Mouse (Mus musculus) midbrain, embryonic 13.5 days (tissue): ENCODE data around the gene 1700049E17Rik1. TPM values are rescaled to one million over a fixed set of nuclear protein-coding genes. Genes with fewer than 3 reads are reported as not detected.
"Not testable (repeated sequence)": the region's sequence is repeated elsewhere in the genome, so short reads cannot be mapped to it uniquely, and the experiment has no call there.

ENCODE experiments used
- ATAC-seq: fragments of 200-750 bp; cut with Nextera tagmentation; 2 replicates; pipeline ENCODE4 v1.8.0; 2017; ENCODE audit warnings: mild to moderate bottlenecking, moderate TSS enrichment, moderate library complexity
- H3K27ac ChIP-seq: fragments of 300-500 bp; sonication (generic); 2 replicates; pipeline ENCODE4 v1.5.1; 2015; ENCODE audit warnings: inconsistent platforms, mild to moderate bottlenecking, moderate library complexity
- H3K27me3 ChIP-seq: fragments of 300-500 bp; sonication (generic); 2 replicates; pipeline ENCODE4 v1.6.1; 2015; ENCODE audit warnings: mild to moderate bottlenecking, inconsistent platforms
- H3K36me3 ChIP-seq: fragments of 300-500 bp; sonication (generic); 2 replicates; pipeline ENCODE4 v1.6.1; 2015; ENCODE audit warnings: mild to moderate bottlenecking, inconsistent platforms
- H3K4me1 ChIP-seq: fragments of 300-500 bp; sonication (generic); replicated peaks from 2 replicates; pipeline ENCODE4 v1.6.1; 2015; ENCODE audit warnings: inconsistent platforms
- H3K4me2 ChIP-seq: fragments of 300-500 bp; sonication (generic); replicated peaks from 2 replicates; pipeline ENCODE4 v1.6.1; 2015; ENCODE audit warnings: moderate library complexity, mild to moderate bottlenecking, inconsistent platforms
- H3K4me3 ChIP-seq: fragments of 300-500 bp; sonication (generic); replicated peaks from 2 replicates; pipeline ENCODE4 v1.5.1; 2015; ENCODE audit warnings: mild to moderate bottlenecking, inconsistent platforms
- H3K9ac ChIP-seq: fragments of 300-500 bp; sonication (generic); replicated peaks from 2 replicates; pipeline ENCODE4 v1.6.1; 2015; ENCODE audit warnings: mild to moderate bottlenecking, inconsistent platforms
- H3K9me3 ChIP-seq: fragments of 300-500 bp; sonication (generic); 2 replicates; pipeline ENCODE4 v1.6.1; 2016; ENCODE audit warnings: mild to moderate bottlenecking, inconsistent platforms
- WGBS: fragments of 180-500 bp; shearing (Covaris S2); methylation state at CpG from one replicate; pipeline ENCODE4 v1.1.7; 2015; 5-methylcytosine and 5-hydroxymethylcytosine counted together
- polyA plus RNA-seq: library from polyadenylated mRNA; unstranded; fragments of >200 nt; fragmentation: Nextera tagmentation; extraction: Ambion mirVana; gene quantifications from 2 replicates; pipeline ENCODE4 v1.2.1, GENCODE M21; 2015

1700049E17Rik1 gene
- polyA plus RNA-seq = not detected in 2 replicates

DNA sequence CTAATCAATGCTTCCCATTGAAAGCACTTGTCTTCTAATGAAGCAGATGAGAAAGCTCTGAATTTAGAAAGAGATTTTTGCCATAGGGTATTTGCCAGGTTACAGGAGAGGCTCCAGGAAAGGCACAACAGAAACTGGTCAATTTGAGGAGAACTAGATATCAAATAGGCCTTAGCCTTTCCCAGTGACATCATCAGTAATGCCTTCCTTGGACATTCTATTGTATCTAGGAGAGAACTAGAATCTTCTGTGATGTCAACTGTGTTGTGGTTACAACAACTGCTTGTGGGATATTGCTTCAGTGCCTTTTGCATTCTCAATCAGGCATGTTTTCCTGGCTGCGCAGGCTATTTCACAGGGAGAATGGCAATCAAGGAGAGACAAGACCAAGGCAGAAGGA is at the start of gene 1700049E17Rik1:
Gene 1700049E17Rik1 (plus strand): TSS at position 301 of the 400 bp plus-strand sequence.
- no CpG with 5 or more reads among the region's 1 CpGs for WGBS
- H3K9me3 ChIP-seq, H3K4me2 ChIP-seq, H3K4me3 ChIP-seq, H3K27ac ChIP-seq, H3K9ac ChIP-seq, H3K27me3 ChIP-seq, H3K36me3 ChIP-seq, H3K4me1 ChIP-seq, ATAC-seq: not testable (repeated sequence)

GRCm38 (mm10) chr14:41907190-41907589 is 17.6 kb upstream of the 1700049E17Rik1 start, which contains the start of gene Gm7980:
Gene Gm7980 (minus strand): TSS chr14:41907290.
- not testable (repeated sequence) for H3K27ac ChIP-seq, H3K4me1 ChIP-seq, H3K9me3 ChIP-seq, H3K4me3 ChIP-seq, ATAC-seq, H3K27me3 ChIP-seq, H3K9ac ChIP-seq, H3K36me3 ChIP-seq, H3K4me2 ChIP-seq
- WGBS = no CpG with 5 or more reads among the region's 2 CpGs

- not testable (repeated sequence) for H3K36me3 ChIP-seq, H3K9me3 ChIP-seq, H3K9ac ChIP-seq, H3K4me1 ChIP-seq, ATAC-seq, H3K27ac ChIP-seq, H3K4me3 ChIP-seq, H3K4me2 ChIP-seq, H3K27me3 ChIP-seq
- WGBS = 58% methylated on average over 2 of the region's 2 CpGs
Observed at GRCm38 (mm10) chr14:41943695-41944094, 18.9 kb downstream of the 1700049E17Rik1 start, which contains the start of gene 1700024B05Rik. Gene 1700024B05Rik (plus strand): TSS chr14:41943995.

DNA sequence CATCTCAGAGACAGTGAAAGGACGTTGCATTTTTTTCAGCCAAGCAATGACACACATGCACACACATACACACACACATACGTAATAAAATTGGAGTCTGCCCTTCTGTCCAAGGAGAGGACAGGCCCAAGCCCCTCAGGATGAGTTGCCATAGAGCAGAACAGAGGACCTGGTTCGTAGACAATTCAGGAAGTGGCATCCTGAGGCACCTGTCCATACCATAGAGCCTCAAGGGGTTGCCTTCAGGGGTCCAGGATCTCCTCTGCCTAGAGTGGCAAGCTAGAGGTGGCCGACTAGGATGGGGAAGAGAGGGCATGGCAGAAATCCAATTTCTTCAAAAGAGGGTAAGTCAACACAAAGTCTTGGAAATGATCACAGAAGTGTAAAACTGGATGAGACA is 39.3 kb downstream of the 1700049E17Rik1 start:
- not testable (repeated sequence) for H3K4me2 ChIP-seq, H3K4me1 ChIP-seq, H3K27me3 ChIP-seq, H3K9ac ChIP-seq, ATAC-seq, H3K27ac ChIP-seq, H3K36me3 ChIP-seq, H3K4me3 ChIP-seq, H3K9me3 ChIP-seq
- 67% methylated on average over 4 of the region's 4 CpGs for WGBS

- 61% methylated on average over 1 of the region's 1 CpGs for WGBS
Observed at GRCm38 (mm10) chr14:41967827-41968226, 43.1 kb downstream of the 1700049E17Rik1 start, which contains the start of gene Gm6401. Gene Gm6401 (minus strand): TSS chr14:41967927.

GRCm38 (mm10) chr14:41968596-41968995 is 43.8 kb downstream of the 1700049E17Rik1 start:
- not testable (repeated sequence) for H3K4me2 ChIP-seq, H3K4me1 ChIP-seq, H3K9me3 ChIP-seq, H3K4me3 ChIP-seq, H3K36me3 ChIP-seq, H3K9ac ChIP-seq, ATAC-seq, H3K27me3 ChIP-seq, H3K27ac ChIP-seq
- 60% methylated on average over 3 of the region's 3 CpGs for WGBS

More at GRCm38 (mm10) chr14:41967827-41968226, 43.1 kb downstream of the 1700049E17Rik1 start, which contains the start of gene Gm6401:
- not testable (repeated sequence) for H3K9me3 ChIP-seq, H3K4me1 ChIP-seq, H3K27me3 ChIP-seq, ATAC-seq, H3K36me3 ChIP-seq, H3K4me3 ChIP-seq, H3K27ac ChIP-seq, H3K4me2 ChIP-seq, H3K9ac ChIP-seq

Other genes starting within 250 kb of the 1700049E17Rik1 start
- not detected in 2 replicates for gene Gm8068, start 223.1 kb upstream of the 1700049E17Rik1 start, polyA plus RNA-seq
- not detected in 2 replicates for gene Gm7929, start 174.3 kb upstream of the 1700049E17Rik1 start, polyA plus RNA-seq
- not detected in 2 replicates for gene Gm47189, start 152.5 kb upstream of the 1700049E17Rik1 start, polyA plus RNA-seq
- not detected in 2 replicates for gene Gm7980, start 17.7 kb upstream of the 1700049E17Rik1 start, polyA plus RNA-seq
- gene 1700024B05Rik, start 19.0 kb downstream of the 1700049E17Rik1 start, polyA plus RNA-seq = not detected in 2 replicates
- not detected in 2 replicates for gene Gm6401, start 43.0 kb downstream of the 1700049E17Rik1 start, polyA plus RNA-seq
- gene Gm3543, start 58.4 kb downstream of the 1700049E17Rik1 start, polyA plus RNA-seq = not detected in 2 replicates
- not detected in 2 replicates for gene Gm7951, start 192.4 kb downstream of the 1700049E17Rik1 start, polyA plus RNA-seq
- not detected in 2 replicates for gene Gm17027, start 237.7 kb downstream of the 1700049E17Rik1 start, polyA plus RNA-seq